Mouse (Mus musculus) G1E (cell line): ENCODE measurements around the gene Acod1.

Experiments used
- CTCF ChIP-seq: IDR thresholded peaks from 2 replicates; pipeline ENCODE4 v1.5.1; 2012; ENCODE audit warnings: low read depth, low read length, inconsistent platforms, mixed read lengths
- GATA1 ChIP-seq: IDR thresholded peaks from 2 replicates; pipeline ENCODE4 v1.6.1; 2012; ENCODE audit warnings: borderline replicate concordance, low read length, inconsistent platforms, mixed read lengths

DNA sequence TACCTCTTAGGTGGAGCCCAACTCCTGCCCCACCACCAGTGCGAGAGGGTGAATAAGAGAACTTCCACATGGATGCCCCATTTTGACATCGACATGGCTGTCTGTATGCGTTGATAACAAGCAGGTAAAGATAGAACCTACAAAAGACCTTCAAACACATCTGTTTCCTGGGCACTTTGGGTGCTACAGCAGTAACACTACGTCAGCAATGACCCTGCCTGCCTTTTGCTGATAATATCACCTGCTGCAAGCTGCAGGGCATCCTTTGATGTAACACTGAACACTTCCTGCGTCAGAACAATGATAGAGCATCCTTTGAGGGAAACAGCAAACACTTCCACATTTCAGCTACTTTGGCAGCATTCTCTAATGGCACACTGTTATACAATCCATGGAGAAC, 29.8 kb upstream of the Acod1 start:
- TF ChIP-seq CTCF (no peak), GATA1 (no peak)
